Mouse (Mus musculus): ENCODE results near the gene Agbl4.

- no peak for TF ChIP-seq CTCF (IDR thresholded peaks at IDR 0.05; ENCODE audit: borderline replicate concordance, extremely low read depth, insufficient read depth, insufficient read length)
- TF ChIP-seq POLR2A (IDR thresholded peaks at IDR 0.05; ENCODE audit: borderline replicate concordance, extremely low read depth, insufficient read depth, insufficient read length, poor library complexity, severe bottlenecking), result no peak
Observed at GRCm38 (mm10) chr4:111233849-111234248, 836.4 kb downstream of the Agbl4 start.
